10 mouse cellular contexts compared by ENCODE assay signal in genomic region chr17:8867331-8868237, GRCm38 (mm10).
A peak's percentile ranks its signal among the peaks of the same experiment; 100 is the strongest.
DNase-seq lines count a peak whose midpoint lies in the region; ATAC-seq and TF ChIP-seq lines count a peak whose summit lies in the region.
"Had no signal": no experiment of that assay in that cellular context is flagged by ENCODE, and none has a peak within 500 bp of the region (broad histone marks: within the 10 kb centered on the region; RNA-seq: fewer than 3 reads in every experiment).

No protein-coding gene starts in this region.

- H3K4me2 ChIP-seq in lung, embryonic 16.5 days (ENCODE audit: low read depth, low read length): no peak overlapping the region
- no peak overlapping the region for H3K4me2 ChIP-seq in hindbrain, postnatal 0 days (ENCODE audit: low read depth, low read length)
- H3K4me2 ChIP-seq: hindbrain, embryonic 15.5 days; midbrain, embryonic 13.5 days had no signal

- H3K9ac ChIP-seq in lung, embryonic 16.5 days (ENCODE audit: low read length): no peak overlapping the region
- H3K9ac ChIP-seq in hindbrain, postnatal 0 days (replicated peaks; ENCODE audit: low read length): no peak overlapping the region
- H3K9ac ChIP-seq: hindbrain, embryonic 15.5 days; midbrain, embryonic 13.5 days had no signal

- no peak overlapping the region for H3K4me3 ChIP-seq in lung, embryonic 16.5 days (ENCODE audit: low read length)
- no peak overlapping the region for H3K4me3 ChIP-seq in brown adipose tissue, adult 24 weeks (ENCODE audit: insufficient read depth, low read depth, low read length)
- no peak overlapping the region for H3K4me3 ChIP-seq in hindbrain, postnatal 0 days (ENCODE audit: low read length)
- H3K4me3 ChIP-seq: hindbrain, embryonic 15.5 days; midbrain, embryonic 13.5 days had no signal

- no peak for TF ChIP-seq CTCF in hindbrain, postnatal 0 days (IDR thresholded peaks at IDR 0.05; ENCODE audit: low read depth)

- H3K27me3 ChIP-seq in lung, embryonic 16.5 days (ENCODE audit: control insufficient read depth, insufficient read depth, low read depth, low read length): no peaks in the 10 kb centered on the region
- no peaks in the 10 kb centered on the region for H3K27me3 ChIP-seq in hindbrain, postnatal 0 days (ENCODE audit: insufficient read depth, low read length)
- H3K27me3 ChIP-seq: hindbrain, embryonic 15.5 days; midbrain, embryonic 13.5 days had no signal

- 0 out of 2 replicates have a peak, but pooled peaks have one; percentile 19 for ATAC-seq in lung, embryonic 16.5 days (ENCODE audit: low read depth)
- no peak for ATAC-seq in hindbrain, postnatal 0 days
- ATAC-seq: midbrain, embryonic 13.5 days had no signal

- H3K36me3 ChIP-seq in lung, embryonic 16.5 days (ENCODE audit: control insufficient read depth, insufficient read depth, low read length): no peaks in the 10 kb centered on the region
- H3K36me3 ChIP-seq in hindbrain, postnatal 0 days (ENCODE audit: insufficient read depth, low read length): no peaks in the 10 kb centered on the region
- H3K36me3 ChIP-seq: hindbrain, embryonic 15.5 days; midbrain, embryonic 13.5 days had no signal

- peaks cover 12% of the 10 kb centered on the region for H3K4me1 ChIP-seq in lung, embryonic 16.5 days (replicated peaks; ENCODE audit: control insufficient read depth, insufficient read depth, low read length)
- peaks cover 10% of the 10 kb centered on the region for H3K4me1 ChIP-seq in brown adipose tissue, adult 24 weeks (ENCODE audit: control insufficient read depth, insufficient read depth, insufficient read length, low read length)
- no peaks in the 10 kb centered on the region for H3K4me1 ChIP-seq in hindbrain, postnatal 0 days (ENCODE audit: insufficient read depth, low read length)

- DNase-seq in lung, postnatal 10 days: no peak
- peak; percentile 31 for DNase-seq in liver
- peak; percentile 43 to 48 for DNase-seq in thymus, postnatal 10 days (ENCODE audit: low spot score in 2 of 2)
- DNase-seq in ovary, postnatal 36 days (ENCODE audit: low spot score): no peak
- no peak for DNase-seq in hindbrain, postnatal 0 days (ENCODE audit: low spot score)
- DNase-seq: cerebellum, postnatal 14 days had no signal

- H3K27ac ChIP-seq in lung, embryonic 16.5 days (ENCODE audit: low read length): no peak overlapping the region
- peak overlapping the region; percentile 63 for H3K27ac ChIP-seq in brown adipose tissue, adult 24 weeks (replicated peaks; ENCODE audit: low read depth, low read length)
- no peak overlapping the region for H3K27ac ChIP-seq in hindbrain, postnatal 0 days
- H3K27ac ChIP-seq: hindbrain, embryonic 15.5 days; midbrain, embryonic 13.5 days had no signal

- 53% methylated on average over 24 of the region's 25 CpGs for WGBS in lung, embryonic 16.5 days
- 70% methylated on average over 25 of the region's 25 CpGs for WGBS in hindbrain, postnatal 0 days

- no peaks in the 10 kb centered on the region for H3K9me3 ChIP-seq in lung, embryonic 16.5 days (ENCODE audit: control insufficient read depth, low read length)
- H3K9me3 ChIP-seq in hindbrain, postnatal 0 days (ENCODE audit: low read length): no peaks in the 10 kb centered on the region
- H3K9me3 ChIP-seq: hindbrain, embryonic 15.5 days; midbrain, embryonic 13.5 days had no signal

Comparison
In these comparisons a context has a peak if more than half of its experiments do, and no peak if none do; other contexts are left out.
1. DNase-seq: peak in liver (single experiment) and thymus, postnatal 10 days (2 of 2); none in lung, postnatal 10 days (single experiment), ovary, postnatal 36 days (single experiment) and hindbrain, postnatal 0 days (single experiment).